Mouse (Mus musculus) myocyte (in vitro differentiated cells): ENCODE results near the gene Arid3c.

Experiments
- E2F4 ChIP-seq: IDR thresholded peaks from one replicate; pipeline ENCODE4 v1.6.1; 2011; ENCODE audit warnings: mild to moderate bottlenecking, control low read depth, moderate library complexity; ENCODE audit not compliant: insufficient read depth
- MYOD1 ChIP-seq, 3 experiments: IDR thresholded peaks; one replicate each; pipeline ENCODE4 v1.6.1; 2011; ENCODE audit warnings: control low read depth in 2 of 3, low read depth in 2 of 3, mild to moderate bottlenecking in 2 of 3, moderate library complexity in 1 of 3; ENCODE audit not compliant: insufficient read length in 2 of 3, control insufficient read depth in 1 of 3
- POLR2A ChIP-seq: IDR thresholded peaks from one replicate; pipeline ENCODE4 v1.6.1; 2011; ENCODE audit warnings: low read depth, mild to moderate bottlenecking, control low read depth, moderate library complexity; ENCODE audit not compliant: insufficient read length

- TF ChIP-seq POLR2A (no peak), E2F4 (no peak), MYOD1 (IDR thresholded peaks at IDR 0.05; ENCODE audit: control insufficient read depth in 1 of 3, insufficient read length in 2 of 3, low read depth in 2 of 3) (no peak)
These were observed 26.3 kb downstream of the Arid3c start for GRCm38 (mm10) chr4:41704651-41705050.
